Mouse (Mus musculus): ENCODE measurements around the gene B3galt5. TPM values are rescaled to one million over a fixed set of nuclear protein-coding genes. Genes with fewer than 3 reads are reported as not detected.
"Not testable (repeated sequence)": the region's sequence is repeated elsewhere in the genome, so short reads cannot be mapped to it uniquely, and the experiment has no call there.

The B3galt5 gene
- total RNA-seq, 2 experiments from 2014 or later, result 0.10 to 0.13 TPM

- no peak for DNase-seq
Observed at GRCm38 (mm10) chr16:96258429-96258828, 22.8 kb downstream of the B3galt5 start.

GRCm38 (mm10) chr16:96271736-96272135, 36.1 kb downstream of the B3galt5 start:
- DNase-seq, result no peak

GRCm38 (mm10) chr16:96272929-96273619, 37.5 kb downstream of the B3galt5 start:
- no peak for DNase-seq

GRCm38 (mm10) chr16:96276596-96276995, 41.0 kb downstream of the B3galt5 start:
- DNase-seq, result no peak

- no peak for DNase-seq
Observed at GRCm38 (mm10) chr16:96278491-96279224, 43.1 kb downstream of the B3galt5 start.

DNA sequence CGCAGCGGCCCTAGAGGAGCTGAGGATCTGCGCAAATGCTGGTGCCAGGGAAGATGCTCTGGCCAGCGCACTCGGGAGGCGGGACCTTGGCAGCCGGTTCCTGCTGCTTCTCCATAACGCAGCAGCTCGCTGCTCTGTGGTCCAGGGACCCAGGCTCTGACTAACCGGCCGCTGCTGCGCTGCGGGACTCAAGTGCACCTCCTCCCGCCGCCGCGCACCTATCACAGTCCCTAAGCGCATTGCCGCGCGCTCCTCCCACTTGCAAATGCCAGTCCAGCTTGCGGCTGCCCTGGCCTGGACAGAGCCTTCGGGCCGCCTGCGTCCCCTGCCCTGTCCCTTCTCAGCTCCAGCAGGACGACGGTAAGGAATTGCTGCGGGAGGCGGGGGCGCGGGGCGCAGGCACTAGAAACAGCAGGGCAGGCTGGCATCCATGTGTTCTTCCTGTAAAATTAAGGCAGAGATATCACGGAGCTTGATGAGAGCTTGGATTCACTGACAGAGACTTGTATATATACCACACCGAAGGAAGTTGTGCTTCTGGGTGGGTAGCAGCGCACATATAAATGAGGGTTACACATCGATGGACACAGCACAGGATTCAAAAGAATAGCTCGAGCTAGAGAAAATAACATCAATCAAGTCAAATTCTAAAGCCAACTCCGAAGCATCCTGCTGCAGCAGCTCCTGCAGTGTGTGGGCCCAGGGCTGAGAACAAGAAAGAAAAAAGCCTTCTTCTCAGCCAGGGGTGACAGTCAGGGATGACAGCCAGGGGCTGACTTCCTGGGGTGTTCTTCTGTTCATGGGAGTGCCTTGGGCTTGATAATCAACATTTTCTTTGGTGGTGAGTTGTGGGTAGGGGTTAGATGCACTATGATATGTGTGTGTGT, 45.4 kb downstream of the B3galt5 start:
- peak; percentile 46 to 62 for DNase-seq

- DNase-seq, result no peak
Observed at GRCm38 (mm10) chr16:96282566-96282965, 47.0 kb downstream of the B3galt5 start.

- no peak for DNase-seq
Observed at GRCm38 (mm10) chr16:96291885-96292284, 56.3 kb downstream of the B3galt5 start.

DNA sequence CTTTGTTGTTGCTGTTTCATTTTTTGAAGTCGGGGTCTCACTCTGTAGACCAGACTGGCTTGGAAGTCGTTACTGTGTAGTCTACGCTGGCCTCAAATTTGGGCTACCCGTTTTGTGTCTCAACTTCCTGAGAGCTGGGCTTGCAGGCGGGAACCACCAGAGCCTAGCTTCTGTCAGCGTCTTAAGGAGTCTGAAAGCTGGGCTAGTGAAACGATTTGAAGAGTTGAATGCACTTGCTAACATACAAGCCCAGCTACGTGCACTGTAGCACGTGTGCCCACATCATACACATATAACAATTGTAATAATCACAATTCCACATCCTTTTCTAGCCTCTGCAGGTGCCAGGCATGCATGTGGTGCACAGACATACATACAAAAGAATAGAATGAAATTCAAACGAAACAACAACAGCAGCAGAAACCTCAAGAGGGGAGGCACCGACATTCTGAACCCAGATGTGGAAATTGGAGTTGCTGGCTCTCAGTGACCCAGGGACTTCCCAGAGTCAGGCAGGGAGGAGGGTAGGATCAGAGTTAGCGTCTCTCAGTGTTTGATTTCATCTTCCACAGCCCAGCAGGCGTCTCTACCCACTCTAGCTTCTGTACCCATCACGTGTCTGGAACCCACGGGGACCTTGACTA, 57.1 kb downstream of the B3galt5 start:
- no peak for DNase-seq

DNA sequence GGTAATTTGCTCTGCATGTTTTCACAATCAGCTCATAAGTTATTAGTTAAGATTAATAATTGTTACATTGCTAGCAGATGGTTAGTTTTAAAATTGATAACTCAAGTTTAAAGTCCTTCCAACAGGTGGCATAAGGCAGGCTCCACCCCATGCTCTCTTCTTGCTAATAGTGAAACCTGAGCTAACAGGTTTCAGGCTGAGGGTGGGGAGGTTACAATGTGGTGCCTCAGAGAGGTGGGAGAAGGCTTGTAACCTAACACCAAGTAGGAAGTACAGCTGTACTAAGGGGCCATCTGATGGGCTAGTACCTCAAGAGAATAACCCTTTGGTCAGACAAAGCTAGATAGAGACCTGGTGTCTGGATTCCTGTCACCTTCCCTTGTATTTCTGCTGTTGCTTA, 62.5 kb downstream of the B3galt5 start:
- no peak for DNase-seq

GRCm38 (mm10) chr16:96298574-96298973, 63.0 kb downstream of the B3galt5 start:
- DNase-seq, result no peak

DNA sequence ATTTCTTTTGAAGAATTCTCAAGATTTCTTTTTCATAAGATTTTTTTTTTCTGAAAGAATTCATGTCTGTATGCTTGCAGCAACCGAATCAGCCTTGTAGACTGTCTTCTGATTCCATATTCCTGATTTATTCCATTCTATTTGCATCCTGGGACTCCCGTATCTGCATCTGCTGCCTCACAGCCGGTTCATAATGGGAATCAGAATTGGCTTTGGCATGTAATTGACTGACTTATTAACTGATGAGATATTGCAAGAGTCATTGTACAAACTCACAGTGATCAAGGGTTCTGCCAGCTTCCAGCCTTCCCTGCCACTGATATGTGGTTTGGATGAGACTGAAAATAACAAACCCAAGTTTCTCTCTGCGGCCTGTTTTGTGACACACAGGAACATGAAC, 67.8 kb downstream of the B3galt5 start:
- no peak for DNase-seq

DNA sequence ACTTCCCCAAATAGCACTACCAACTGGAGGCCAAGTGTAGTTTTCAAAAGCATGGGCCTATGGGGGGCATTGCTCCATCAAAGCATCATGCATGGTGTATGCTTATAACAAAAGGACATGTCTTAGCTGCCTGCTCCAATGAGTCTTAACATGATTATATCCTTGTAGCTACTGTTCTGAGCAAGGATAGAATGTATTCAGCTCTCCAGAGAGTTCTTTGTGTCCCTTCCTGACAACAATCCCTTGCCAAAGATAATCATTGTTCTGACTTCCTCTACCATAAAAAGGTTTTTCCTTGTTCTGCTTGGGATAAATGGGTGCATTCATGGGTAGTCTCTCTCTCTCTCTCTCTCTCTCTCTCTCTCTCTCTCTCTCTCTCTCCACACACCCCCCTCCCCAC, 68.8 kb downstream of the B3galt5 start:
- no peak for DNase-seq

- no peak for DNase-seq
Observed at GRCm38 (mm10) chr16:96306905-96307304, 71.3 kb downstream of the B3galt5 start.

- DNase-seq, result peak; percentile 30
Observed at GRCm38 (mm10) chr16:96317803-96318202, 82.2 kb downstream of the B3galt5 start.

GRCm38 (mm10) chr16:96322739-96323138, 87.1 kb downstream of the B3galt5 start:
- DNase-seq, result no peak

- DNase-seq, result no peak
Observed at GRCm38 (mm10) chr16:96323166-96323565, 87.6 kb downstream of the B3galt5 start.

- DNase-seq, result peak; percentile 42 to 49
Observed at GRCm38 (mm10) chr16:96326110-96326999, 90.8 kb downstream of the B3galt5 start.

- not testable (repeated sequence) for DNase-seq
Observed at GRCm38 (mm10) chr16:96327251-96327650, 91.7 kb downstream of the B3galt5 start.

- DNase-seq, result no peak
Observed at GRCm38 (mm10) chr16:96339570-96339969, 104.0 kb downstream of the B3galt5 start.

DNA sequence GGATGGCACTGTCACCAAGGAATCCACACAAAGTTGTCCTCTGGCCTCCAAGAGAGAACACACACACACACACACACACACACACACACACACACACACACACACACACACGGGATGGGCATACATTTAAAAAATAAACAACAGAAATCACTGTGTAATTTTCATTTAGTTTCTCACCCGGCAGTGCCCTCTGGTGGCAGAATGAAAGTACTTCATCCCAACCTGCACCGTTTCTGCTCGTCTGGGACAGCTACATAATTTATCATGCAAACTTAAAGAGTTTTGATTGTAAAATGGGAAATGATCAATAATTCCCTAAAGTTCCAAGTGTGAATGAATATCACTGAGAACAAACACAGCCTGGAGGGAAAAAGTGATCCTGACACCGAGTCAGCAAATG, 105.7 kb downstream of the B3galt5 start:
- peak; percentile 19 to 47 for DNase-seq

Measured in adrenal gland, postnatal 36 days (tissue).